Mouse (Mus musculus) bone marrow macrophage, adult 2 months (primary cell): ENCODE results near the gene Capn13.

Source experiments
- CTCF ChIP-seq: IDR thresholded peaks from 2 replicates; pipeline ENCODE4 v1.5.1; 2012; ENCODE audit warnings: low read depth, mild to moderate bottlenecking, low read length, moderate library complexity
- POLR2A ChIP-seq: IDR thresholded peaks from 2 replicates; pipeline ENCODE4 v1.6.1; 2012; ENCODE audit warnings: mild to moderate bottlenecking, low read depth, low read length, borderline replicate concordance

- TF ChIP-seq CTCF (no peak), POLR2A (no peak)
Observed at GRCm38 (mm10) chr17:73386581-73386980, 14.1 kb downstream of the Capn13 start.
